Mouse (Mus musculus) cerebellum, adult 2 months (tissue): Measurements from ENCODE around the gene Trim8. TPM values are rescaled to one million over a fixed set of nuclear protein-coding genes. Genes with fewer than 3 reads are reported as not detected.
A peak's percentile ranks its signal among the peaks of the same experiment; 100 is the strongest.

Experiments
- DNase-seq, 2 experiments: peaks; one replicate each; pipeline ENCODE4 v3.0.0; 2021
- H3K27ac ChIP-seq: fragments of 200-500 bp; 2 replicates; pipeline ENCODE4 v1.5.1; 2012; ENCODE audit warnings: low read length, control low read depth, inconsistent platforms; ENCODE audit not compliant: insufficient read depth
- H3K27me3 ChIP-seq: fragments of 200-500 bp; 2 replicates; pipeline ENCODE4 v1.6.1; 2012; ENCODE audit warnings: inconsistent platforms, mild to moderate bottlenecking, low read length, moderate library complexity; ENCODE audit not compliant: control insufficient read depth, insufficient read depth
- H3K4me1 ChIP-seq: fragments of 200-500 bp; 2 replicates; pipeline ENCODE4 v1.6.1; 2011; ENCODE audit warnings: low read length; ENCODE audit not compliant: control insufficient read depth, insufficient read depth
- H3K4me3 ChIP-seq: fragments of 200-500 bp; replicated peaks from 2 replicates; pipeline ENCODE3; 2011; ENCODE audit warnings: mild to moderate bottlenecking, low read depth, low read length, control low read depth; ENCODE audit not compliant: insufficient read depth
- CTCF ChIP-seq: fragments of 200-500 bp; IDR thresholded peaks from 2 replicates; pipeline ENCODE4 v1.5.1; 2011; ENCODE audit warnings: low read depth, mild to moderate bottlenecking, control low read depth, low read length, moderate library complexity, borderline replicate concordance; ENCODE audit not compliant: insufficient read depth
- POLR2A ChIP-seq: fragments of 200-500 bp; IDR thresholded peaks from 2 replicates; pipeline ENCODE4 v1.6.1; 2011; ENCODE audit warnings: low read length, control low read depth, borderline replicate concordance; ENCODE audit not compliant: insufficient read depth
- WGBS: fragments of 180-500 bp; shearing (Covaris S2); methylation state at CpG from one replicate; pipeline ENCODE4 v1.1.7; 2018; 5-methylcytosine and 5-hydroxymethylcytosine counted together
- polyA plus RNA-seq: library from polyadenylated mRNA; depleted of rRNA; stranded (reverse); fragments of >200 nt; gene quantifications from 2 replicates; pipeline ENCODE4 v1.2.3, GENCODE M21; 2012

Trim8 gene
- polyA plus RNA-seq, 1 experiment = 43.4 TPM

DNA sequence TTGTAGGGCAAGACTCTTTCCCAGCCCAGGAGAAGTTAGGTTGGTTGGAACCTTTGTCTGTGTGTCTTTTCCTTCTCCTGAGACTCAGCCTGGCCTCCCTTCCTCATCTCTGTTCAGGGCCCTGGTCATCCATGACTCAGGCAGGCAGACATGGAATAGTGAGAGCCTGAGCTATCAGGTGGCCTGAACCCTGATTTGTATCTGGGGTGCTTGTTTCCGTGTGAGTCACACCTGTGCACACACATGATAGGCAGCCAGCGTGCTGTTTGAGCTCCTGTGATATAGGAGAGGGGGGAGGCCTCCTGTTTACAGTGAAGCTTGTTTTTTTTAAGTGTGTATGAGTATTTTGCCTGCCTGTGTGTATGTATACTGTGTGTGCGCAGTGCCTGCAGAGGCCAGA, 7.7 kb downstream of the Trim8 start:
- no peak for DNase-seq
- no peaks in the 10 kb centered on the region for H3K27me3 ChIP-seq
- H3K4me3 ChIP-seq = no peak overlapping the region
- 10% methylated on average over 3 of the region's 3 CpGs for WGBS
- TF ChIP-seq POLR2A (no peak), CTCF (no peak)
- peaks cover 36% of the 10 kb centered on the region for H3K4me1 ChIP-seq
- peak overlapping the region; percentile 29 for H3K27ac ChIP-seq

DNA sequence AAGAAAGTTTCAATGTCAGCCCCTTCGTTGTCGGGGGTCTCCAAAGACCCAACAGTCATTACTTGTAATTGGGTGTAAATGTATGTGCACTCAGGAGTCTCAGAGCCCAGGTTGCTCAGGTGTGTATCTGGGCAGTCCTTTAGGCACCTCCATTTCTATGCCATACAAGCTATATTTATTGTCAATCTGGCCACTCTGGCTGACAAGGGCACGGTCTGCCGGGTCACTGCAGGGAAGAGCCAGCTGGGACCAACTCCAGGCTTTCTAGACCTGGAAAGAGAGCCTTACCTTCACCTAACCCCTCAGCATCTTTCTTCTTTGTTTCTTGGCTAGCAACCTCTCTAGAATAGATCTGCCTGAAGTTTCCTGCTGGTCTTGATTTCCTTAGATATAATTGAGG, 8.2 kb downstream of the Trim8 start:
- Histone ChIP-seq H3K27ac (peak overlapping the region; percentile 29), H3K4me3 (no peak overlapping the region), H3K27me3 (no peaks in the 10 kb centered on the region), H3K4me1 (peaks cover 36% of the 10 kb centered on the region)
- peak; percentile 64 to 70 for DNase-seq
- TF ChIP-seq POLR2A (no peak), CTCF (no peak)
- 41% methylated on average over 4 of the region's 4 CpGs for WGBS

DNA sequence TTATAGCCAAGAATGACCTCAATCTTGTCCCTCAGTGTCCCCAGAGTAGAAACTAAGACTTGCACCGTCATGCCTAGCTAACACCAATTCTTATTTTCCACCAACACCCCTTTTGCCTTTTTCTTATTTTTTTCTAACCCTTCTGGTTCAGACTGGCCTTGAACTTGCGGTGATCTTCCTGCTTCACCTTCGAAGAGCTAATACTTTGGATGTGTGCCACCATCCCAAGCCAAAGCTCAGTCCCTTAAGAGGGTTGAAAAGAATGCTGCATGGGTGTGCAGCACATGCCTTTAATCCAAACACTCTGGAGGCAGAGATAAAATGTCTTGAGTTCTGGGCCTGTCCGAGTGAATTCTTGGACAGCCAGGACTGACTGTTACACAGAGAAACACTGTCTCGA, 8.9 kb downstream of the Trim8 start:
- DNase-seq = no peak
- Histone ChIP-seq H3K27me3 (no peaks in the 10 kb centered on the region), H3K4me3 (no peak overlapping the region), H3K4me1 (peaks cover 34% of the 10 kb centered on the region), H3K27ac (no peak overlapping the region; the same call in 1 of the 2 replicates)
- TF ChIP-seq POLR2A = no peak
- no peak for TF ChIP-seq CTCF
- WGBS = 46% methylated on average over 5 of the region's 5 CpGs

DNA sequence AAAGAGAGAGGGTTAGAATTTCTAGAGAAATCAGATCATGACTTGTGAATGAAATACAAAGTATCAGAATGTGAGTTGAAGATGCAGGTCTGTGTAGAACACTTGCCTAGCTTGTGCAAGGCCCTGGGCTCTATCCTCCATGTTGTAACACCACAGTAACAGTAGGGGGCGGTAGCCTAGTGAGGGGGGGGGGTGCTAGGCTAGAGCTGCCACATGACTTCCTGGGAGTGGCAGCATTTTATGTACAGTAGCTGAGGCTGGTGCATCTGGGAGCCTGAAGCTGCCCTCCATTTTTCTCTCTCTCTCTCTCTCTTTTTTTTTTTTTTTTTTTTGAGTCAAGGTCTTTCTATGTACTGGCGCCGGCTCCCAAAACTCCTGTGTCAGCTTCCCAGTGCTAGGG, 9.3 kb downstream of the Trim8 start:
- Histone ChIP-seq H3K27ac (no peak overlapping the region), H3K4me1 (peaks cover 30% of the 10 kb centered on the region), H3K4me3 (no peak overlapping the region), H3K27me3 (no peaks in the 10 kb centered on the region)
- TF ChIP-seq POLR2A (no peak), CTCF (peak; percentile 40; the same call in 1 of the 2 replicates)
- WGBS = 64% methylated on average over 3 of the region's 3 CpGs
- no peak for DNase-seq

DNA sequence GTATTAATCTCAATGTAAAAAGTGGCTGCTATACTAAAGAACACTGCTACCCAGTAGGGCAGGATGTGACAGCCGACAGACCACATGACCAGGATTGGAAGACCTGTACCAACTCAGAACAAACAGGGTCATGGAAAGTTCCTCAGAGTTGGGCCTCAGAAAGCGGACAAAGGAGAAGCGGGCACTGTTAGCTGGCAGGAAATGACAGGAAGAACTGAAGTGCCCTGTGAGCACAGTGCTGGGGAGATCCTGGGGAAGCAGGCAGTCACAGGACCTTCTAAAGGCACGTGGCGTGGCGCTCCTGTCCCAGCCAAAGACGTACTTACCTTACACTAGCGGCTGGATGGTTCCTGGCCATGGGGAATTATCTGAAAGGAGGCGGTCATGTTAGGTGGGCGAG, 9.8 kb downstream of the Trim8 start:
- Histone ChIP-seq H3K4me3 (no peak overlapping the region), H3K4me1 (peaks cover 27% of the 10 kb centered on the region), H3K27me3 (no peaks in the 10 kb centered on the region), H3K27ac (no peak overlapping the region)
- 68% methylated on average over 10 of the region's 10 CpGs for WGBS
- no peak for TF ChIP-seq CTCF
- TF ChIP-seq POLR2A = no peak
- no peak for DNase-seq

DNA sequence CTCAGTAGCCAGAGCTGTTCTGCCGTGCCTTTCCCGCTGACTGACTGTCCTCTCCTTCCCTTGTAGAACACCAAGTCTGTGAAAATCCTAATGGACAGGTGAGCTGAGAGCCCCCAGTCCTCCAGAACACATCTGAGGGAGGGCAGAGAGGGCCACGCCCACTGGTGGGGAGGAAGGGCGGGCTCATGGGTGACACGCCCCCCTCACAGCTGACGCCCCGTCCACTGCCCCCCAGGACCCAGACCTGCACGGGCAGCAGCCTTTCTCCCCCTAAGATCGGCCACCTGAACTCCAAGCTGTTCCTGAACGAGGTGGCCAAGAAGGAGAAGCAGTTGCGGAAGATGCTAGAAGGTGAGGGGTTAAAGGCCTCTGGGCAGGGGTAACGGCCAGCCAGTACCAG, 12.9 kb downstream of the Trim8 start:
- Histone ChIP-seq H3K27me3 (no peaks in the 10 kb centered on the region), H3K27ac (no peak overlapping the region), H3K4me1 (peaks cover 7% of the 10 kb centered on the region), H3K4me3 (no peak overlapping the region)
- no peak for TF ChIP-seq CTCF
- no peak for TF ChIP-seq POLR2A
- no peak for DNase-seq
- WGBS = 73% methylated on average over 12 of the region's 12 CpGs

DNA sequence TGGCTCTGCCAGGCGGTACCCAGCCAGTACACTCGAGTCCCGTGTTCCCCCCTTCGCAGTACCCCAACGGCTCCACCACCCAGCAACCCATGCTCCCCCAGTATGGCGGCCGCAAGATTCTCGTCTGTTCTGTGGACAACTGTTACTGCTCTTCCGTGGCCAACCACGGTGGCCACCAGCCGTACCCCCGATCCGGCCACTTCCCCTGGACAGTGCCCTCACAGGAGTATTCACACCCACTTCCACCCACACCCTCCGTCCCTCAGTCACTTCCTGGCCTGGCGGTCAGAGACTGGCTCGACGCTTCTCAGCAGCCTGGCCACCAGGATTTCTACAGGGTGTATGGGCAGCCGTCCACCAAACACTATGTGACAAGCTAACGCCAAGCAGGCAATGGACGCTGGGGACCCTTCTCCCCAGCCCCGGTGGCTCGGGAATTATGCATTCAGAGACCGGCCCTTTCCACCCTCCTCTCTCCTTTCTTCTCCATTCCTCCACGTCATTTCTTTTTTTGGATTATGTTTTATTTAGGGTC, 13.9 kb downstream of the Trim8 start:
- Histone ChIP-seq H3K4me3 (no peak overlapping the region), H3K27me3 (no peaks in the 10 kb centered on the region), H3K27ac (no peak overlapping the region), H3K4me1 (no peaks in the 10 kb centered on the region; the same call in 1 of the 2 replicates)
- DNase-seq = no peak
- WGBS = 76% methylated on average over 24 of the region's 24 CpGs
- TF ChIP-seq CTCF (no peak), POLR2A (no peak)

DNA sequence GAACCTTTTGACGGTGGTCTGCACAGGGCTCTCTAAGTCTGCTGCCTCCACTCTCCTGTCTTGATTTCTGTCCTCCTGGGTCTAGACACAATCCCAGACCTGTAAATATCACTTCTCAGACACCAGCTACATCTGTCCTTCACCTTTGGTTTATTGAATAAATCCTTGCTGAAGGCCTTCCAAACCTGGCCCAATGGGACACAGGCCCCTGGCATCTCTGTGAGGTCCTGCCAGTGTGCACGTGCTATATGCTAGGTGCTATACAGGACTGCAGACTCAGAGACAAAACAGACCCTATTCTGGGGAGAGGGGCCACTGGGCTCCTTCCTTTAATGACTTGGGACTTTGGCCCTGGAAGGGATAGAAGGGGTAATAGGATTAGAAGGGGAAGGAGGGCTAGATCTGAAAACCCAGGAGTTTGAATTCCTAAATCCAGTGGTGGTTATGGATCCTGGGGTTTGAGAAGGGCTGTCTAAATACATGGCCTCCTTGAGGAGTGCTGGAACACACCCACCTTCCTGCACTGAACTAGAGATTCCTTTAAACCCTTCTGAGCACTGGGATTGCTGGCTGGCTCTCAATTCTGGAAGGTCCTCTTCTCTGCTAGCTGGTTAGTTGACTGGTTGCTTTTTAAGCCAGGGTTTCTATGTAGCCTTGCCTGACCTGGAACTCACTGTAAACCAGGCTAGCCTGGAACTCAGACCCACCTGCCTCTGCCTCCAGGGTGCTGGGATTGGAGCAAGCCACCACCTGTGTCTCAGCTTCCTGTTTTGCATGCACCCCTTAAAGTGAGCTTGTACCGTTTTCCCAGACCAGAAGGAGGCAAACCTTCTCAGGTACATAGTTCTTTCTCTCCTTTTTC, 15.4 kb downstream of the Trim8 start:
- TF ChIP-seq CTCF (no peak), POLR2A (no peak)
- Histone ChIP-seq H3K27ac (no peak overlapping the region), H3K4me1 (no peaks in the 10 kb centered on the region; the same call in 1 of the 2 replicates), H3K4me3 (no peak overlapping the region), H3K27me3 (no peaks in the 10 kb centered on the region)
- no peak for DNase-seq
- WGBS = 61% methylated on average over 3 of the region's 3 CpGs
